Mouse (Mus musculus): ENCODE results near the gene Zfr2.

Gene Zfr2

DNA sequence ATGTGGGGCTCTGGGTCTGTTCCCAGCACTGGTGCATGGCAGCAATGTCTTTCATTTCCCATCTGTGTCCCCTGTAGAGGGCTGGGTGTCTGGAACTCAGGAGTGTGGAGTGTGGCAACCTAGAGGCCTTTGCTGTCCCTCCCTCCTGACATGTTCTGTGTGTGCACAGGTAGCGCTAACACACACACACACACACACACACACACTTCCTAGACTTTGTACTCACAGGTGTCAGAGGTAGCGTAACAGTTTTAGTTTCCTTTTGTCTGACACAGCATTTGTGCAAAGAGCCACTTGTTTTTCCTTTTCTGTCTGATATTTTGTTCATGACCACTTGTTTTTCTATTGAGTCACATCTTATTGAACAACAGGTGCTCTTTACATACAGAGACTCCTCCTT, 14.8 kb downstream of the Zfr2 start:
- no peak for DNase-seq (ENCODE audit: low spot score)

DNA sequence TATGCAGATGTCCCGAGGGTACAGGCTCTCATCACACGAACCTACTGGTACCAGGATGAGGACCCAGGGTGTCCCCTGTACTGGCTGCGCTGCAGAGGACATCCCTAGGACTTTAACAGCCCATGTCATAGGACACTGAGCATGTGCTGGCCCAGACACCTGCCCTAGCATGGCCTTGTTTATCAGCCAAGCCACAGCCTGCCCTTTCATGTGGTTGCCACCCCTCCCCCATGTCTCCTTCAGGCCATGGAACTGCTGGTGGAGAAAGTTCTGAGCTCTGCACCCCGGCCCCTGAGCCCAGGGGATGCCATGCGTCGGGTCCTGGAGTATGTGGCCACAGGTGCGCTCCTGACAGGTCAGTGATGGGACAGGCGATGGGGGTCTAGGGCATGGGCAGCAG, 16.5 kb downstream of the Zfr2 start:
- no peak for DNase-seq (ENCODE audit: low spot score)

DNA sequence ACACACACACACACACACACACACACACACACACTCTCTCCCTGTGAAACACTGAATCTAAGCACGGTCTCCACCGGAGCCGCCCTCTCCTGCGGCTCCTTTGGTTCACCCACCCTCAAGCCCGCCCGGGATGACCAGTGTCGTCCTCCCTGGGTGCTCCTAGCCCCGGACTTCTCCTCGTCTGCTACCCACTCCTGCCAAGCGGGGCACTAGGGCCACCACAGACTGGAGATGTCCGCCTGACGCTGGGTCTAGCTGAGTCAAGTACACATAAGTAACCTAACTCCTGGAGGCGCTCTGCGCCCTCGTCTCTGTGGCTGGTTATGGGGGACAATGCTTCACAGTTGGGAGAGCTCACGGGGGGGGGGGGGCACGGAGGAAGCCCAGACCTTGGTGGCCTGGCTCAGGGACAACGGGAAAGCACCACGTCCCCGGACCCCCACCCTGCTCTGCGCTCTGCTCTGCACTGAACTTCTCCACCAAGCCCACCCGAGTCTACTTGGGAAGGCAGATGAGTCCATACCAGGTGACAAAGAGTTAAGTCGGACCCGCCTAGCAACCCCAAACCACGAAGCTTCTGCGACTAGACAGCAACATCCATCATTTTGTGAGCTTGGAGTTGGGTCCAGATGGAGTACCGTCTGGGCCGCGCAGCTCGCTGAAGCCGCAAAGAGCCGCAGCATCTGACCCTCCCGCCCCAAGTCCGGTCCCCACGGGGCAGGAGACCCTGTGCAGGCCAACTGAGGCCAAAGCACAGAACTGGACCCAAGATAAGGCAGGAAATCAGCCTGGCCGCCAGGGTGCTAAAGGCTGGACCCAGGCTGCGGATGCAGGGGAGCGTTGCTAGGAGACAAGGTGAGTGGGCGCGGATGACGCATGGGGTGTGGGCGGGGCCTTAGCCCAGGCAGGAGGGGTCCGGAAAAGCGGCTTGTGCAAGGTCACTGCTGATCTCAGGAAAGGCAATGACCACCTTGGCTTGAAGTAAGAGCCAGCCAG, 19.8 kb downstream of the Zfr2 start, which contains the start of gene Matk:
Matk (plus strand) TSS at position 512 of the 996 bp plus-strand sequence.
- no peak for DNase-seq (ENCODE audit: low spot score)

DNA sequence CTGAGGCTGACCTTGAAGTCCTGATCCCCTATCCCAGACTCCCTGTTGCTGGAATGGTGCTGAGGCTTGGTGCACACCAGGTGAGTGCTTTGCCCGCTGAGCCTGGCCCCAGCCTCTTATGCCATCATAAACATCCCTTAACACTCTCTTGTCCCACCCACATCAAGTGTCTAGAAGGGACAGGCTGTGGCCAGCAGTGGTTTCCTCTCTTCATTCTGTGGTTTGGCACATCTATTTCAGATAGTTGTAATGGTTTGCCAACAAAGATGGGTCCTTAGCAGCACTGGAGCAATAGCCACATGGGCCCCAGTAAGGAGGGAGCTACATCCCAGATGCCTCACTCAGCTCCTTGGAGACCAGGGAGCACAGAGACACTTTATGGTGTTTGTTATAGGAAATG, 21.9 kb downstream of the Zfr2 start:
- DNase-seq (ENCODE audit: low spot score): no peak

DNA sequence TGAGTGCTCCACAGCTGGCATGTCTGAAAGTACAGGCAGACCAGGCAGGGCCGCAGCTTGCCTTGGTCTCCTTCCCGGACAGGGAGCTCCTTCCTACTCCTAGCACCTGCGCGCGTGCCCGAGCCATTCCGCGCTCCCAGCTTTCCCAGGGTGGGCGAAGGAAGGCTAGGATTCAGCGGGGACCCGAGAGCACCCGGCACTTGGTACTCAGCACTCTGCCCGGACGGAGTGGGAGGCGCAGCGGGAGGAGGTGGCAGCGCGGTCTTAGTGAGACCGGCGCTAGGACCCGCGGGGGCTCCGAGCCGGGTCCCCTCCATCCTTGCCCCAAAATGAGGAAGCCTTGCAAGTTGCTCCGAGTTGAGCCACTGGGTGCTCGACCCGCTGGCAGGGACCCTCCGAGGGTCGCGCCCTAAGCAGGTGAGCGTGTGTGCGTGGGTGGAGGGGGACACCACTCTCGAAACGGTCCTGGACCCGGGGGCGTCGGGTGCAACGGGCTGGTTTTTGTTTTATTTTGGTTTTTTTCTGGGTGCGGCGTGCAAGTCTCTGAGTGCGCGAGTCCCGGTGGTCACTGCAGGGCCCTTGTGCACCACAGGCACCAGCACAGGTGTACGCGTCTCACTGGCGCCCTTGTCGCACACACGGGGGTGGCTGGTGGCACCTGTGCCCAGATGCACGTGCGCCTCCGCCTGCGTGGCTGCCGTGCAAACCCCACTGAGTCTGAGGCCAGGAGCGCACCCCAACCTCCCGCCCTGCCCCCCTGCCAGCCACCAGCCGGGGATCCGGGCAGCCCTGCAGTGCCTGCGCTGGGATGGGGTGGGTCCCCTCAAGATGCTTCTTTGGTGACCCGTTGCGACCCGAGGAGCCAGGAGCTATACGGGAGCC, 24.4 kb downstream of the Zfr2 start:
- DNase-seq (ENCODE audit: low spot score): no peak

DNA sequence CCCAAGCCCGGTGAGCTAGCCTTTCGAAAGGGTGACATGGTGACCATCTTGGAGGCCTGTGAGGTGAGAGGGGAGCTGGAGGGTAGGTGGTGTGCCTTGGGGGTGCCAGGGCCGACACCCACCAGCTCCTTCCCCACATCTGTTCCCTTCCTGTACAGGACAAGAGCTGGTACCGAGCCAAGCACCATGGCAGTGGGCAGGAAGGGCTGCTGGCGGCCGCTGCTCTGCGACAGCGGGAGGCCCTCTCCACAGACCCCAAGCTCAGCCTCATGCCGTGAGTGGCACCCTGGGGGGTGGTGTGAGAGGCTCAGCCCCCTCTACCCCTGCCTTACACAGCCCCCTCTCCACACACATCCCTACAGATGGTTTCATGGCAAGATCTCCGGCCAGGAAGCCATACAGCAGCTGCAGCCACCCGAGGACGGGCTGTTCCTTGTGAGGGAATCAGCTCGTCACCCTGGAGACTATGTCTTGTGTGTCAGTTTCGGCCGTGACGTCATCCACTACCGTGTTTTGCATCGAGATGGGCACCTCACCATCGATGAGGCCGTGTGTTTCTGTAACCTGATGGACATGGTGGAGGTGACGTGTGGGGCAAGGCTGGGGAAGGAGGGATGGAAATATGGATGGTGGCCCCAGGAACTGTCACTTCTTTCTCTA, 26.4 kb downstream of the Zfr2 start:
- no peak for DNase-seq (ENCODE audit: low spot score)

DNA sequence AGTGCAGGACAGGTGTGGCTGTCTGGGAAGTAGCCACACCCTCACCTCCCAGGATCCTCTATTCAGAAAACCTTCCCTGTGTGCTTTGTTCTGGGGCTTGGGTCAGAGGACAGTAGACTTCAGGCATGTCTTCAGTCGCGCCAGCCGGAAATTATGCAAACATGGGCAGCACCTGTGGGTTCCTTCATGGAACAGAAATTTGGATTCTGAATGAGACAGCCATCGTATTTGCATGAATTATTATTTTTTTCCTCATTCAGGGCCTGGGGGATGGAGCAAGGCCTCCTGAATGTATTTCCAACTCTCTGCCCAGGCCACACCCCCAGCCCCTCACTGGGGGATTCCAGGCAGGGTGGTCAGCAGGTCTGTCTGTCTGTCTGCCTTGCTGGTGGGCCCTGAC, 28.1 kb downstream of the Zfr2 start:
- no peak for DNase-seq (ENCODE audit: low spot score)

DNA sequence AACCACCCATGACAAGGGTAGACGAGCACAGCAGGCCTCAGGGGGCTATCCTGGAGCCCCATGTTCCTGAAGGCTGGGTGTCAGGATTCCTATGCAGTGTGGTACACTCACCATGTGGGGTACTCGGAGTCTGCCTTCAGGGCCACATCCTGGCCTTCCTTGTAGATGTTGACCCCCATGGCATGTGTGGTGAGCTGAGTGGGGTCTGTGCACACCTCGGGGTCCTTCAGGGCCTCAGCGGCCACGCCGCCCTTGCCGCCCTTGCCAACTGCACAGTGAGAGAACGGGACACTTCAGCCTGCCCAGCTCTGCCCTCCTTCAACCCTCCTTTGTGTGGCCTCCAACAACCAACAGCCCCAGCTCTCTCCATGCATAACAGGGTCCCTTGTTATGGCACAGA, 32.6 kb downstream of the Zfr2 start:
- no peak for DNase-seq (ENCODE audit: low spot score)

DNA sequence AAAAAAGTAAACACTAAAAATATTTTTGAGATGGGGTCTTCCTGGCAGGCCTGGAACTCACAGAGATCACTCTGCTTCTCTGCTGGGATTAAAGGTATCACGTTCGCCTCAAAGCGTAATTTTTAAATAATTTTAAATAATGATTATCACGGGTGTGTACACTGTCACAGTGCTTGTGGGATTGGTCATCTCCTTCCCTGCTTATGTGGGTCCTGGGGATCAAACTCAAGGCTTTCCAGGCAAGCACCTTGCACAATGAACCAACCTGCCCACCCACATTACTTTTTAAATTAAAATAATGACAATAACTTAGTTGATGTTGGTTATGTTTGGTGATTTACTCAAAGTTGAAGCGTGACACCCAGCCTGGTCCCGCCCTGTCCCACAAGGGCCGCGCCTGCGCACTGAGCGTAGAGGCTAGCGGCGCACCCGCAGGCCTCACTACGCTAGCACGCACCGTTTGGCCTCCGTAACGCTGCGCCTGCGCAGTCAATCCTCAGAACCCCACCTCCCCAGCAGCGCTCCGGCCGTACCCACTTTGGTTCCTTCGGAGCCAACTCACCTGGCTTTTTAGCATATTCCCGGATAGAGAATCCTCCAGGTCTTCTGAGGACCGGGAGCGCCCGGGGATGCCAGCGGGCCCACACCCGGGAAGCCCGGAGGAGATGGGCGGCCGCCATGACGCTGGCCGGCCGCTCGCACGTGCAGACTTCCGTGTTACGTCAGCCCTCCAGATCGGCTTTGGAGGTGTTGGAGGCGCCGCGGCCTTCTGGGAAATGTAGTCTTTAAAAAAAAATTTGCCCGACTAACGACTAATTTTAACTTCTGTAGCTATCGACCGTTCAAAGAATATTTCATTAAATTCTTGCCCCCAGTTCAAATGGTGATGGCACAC, 33.5 kb downstream of the Zfr2 start, which contains the start of the genes Mrpl54 and Apba3:
Mrpl54 (minus strand) TSS at position 724 of the 895 bp plus-strand sequence.
Apba3 (plus strand) TSS at position 750 of the 895 bp plus-strand sequence.
- peak; percentile 97 for DNase-seq (ENCODE audit: low spot score)

DNA sequence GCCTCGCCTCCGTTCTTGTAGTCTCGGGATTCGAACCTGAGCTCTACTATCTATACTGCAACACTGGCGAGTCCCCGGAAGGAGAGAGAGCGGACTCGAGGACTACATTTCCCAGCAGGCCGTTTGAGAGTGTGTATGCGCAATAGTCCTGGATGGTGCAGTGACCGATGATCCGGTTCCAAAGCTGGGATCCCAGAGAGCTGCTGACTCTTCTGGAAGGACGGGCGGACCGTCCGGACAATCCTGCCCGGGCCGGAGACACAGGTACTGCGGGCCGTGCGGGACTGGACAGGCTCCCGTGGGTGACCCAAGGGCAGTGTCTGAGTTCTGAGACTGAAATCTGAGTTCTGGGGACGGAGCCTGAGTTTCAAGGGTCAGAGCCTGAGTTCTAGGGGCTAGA, 35.1 kb downstream of the Zfr2 start:
- DNase-seq (ENCODE audit: low spot score): peak; percentile 87

DNA sequence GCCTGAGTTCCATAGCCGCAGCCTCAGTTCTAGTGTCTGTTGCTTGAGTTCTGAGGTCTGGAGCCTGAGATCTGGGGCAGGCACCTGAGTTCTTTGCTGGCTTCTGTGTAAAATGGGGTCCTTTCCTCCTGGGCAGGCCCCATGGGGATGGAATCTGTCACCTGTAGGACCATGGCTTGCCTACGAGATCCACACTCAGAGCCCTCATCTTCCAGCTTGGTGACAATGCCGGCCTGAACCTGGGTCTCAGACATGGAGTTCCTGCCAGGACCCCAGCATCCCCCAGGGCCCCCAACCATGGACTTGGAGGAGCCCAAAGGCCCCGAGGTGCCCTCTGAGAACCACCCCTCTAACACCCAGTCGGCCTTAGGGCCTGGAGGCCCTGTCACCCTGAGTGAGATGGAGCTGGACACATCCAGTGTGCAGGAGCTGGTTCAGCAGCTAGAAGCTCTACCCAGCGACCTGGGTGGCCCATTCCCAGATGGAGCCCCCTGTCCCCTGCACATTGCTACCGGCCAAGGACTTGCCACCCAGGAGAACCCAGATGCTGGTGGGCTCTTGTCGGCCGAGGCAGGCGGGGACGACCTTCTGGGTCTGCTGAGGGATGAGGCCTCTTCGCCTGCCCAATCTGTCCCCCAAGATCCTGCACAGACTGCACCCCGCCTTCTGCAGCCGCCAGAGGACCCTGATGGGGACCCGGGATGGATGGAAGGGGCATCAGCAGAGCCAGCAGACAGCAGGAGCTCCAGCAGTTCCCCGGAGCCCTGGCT, 35.9 kb downstream of the Zfr2 start:
- no peak for DNase-seq (ENCODE audit: low spot score)

DNA sequence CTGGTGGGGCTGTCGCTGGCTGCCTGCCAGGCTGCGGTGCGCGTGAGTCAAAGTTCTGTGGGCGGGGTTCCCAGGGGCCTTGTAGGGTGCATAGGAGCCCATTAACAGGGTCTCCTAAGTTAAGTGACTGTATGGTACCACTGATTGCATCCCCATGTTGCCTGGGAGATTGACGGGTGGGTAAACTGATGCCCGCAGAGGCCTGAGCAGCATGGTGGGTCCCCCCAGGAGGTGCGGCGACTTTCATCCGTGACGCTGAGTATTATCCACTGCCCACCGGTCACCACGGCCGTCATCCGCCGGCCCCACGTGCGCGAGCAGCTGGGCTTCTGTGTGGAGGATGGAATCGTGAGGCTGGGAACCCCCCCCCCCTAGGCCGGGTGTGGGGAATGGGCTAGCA, 39.4 kb downstream of the Zfr2 start:
- DNase-seq (ENCODE audit: low spot score): no peak

DNA sequence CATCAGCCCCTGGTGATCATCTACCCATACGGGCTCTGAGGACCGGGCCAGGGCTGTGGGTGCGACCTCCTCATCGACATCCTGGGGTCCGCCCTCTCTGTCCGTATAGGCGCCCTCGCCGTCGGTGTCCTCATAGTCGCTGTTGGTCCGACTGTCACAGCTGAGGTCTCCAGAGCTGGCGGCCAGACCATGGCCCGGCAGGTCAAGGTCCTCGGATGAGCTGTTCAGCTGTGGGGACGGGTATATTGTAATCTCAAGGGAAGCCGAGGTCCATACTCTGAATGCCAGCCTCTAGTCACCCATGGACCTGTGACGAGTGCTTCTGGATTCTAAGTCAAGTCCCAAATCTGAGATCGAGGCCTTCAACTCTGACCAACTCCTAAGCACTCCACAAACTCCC, 40.9 kb downstream of the Zfr2 start:
- DNase-seq (ENCODE audit: low spot score): no peak

DNA sequence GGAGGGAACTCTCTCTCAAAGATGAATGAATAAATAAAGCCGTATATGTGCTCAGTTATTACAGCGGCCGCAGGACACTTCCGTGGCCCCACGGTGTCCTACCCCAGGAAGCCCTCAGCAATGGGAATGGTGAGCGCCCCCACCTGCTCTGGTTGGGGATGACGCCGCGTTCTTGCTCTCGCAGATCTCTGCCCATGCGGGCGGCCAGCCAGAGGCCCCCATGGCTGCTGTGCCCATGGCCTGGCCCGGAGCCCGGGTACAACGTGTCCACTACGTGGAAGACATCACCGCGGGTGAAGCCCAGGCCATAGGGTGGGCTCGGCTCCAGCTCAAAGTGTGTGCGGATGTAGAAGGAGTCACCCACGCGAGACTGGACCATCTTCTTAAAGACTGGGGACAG, 44.7 kb downstream of the Zfr2 start:
- DNase-seq (ENCODE audit: low spot score): no peak

DNA sequence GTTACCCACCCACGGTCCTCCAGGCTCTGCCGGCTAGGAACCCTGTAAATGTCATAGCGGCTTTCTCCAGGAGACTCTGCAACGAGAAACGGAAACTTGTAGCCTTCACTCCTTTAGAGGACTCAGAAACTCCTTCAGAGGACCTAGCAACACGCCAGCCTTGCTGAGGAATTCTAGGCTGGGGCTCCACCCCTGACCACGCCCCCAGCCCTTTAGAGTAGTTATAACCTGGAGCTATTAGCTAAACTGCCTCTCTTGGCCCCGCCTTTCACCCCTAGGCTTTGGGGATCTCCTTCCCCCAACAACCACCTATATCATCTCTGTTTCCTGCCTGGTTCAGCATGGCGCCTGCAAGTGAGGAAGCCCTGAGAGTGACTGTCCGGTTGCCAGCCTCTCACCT, 46.5 kb downstream of the Zfr2 start:
- no peak for DNase-seq (ENCODE audit: low spot score)

DNA sequence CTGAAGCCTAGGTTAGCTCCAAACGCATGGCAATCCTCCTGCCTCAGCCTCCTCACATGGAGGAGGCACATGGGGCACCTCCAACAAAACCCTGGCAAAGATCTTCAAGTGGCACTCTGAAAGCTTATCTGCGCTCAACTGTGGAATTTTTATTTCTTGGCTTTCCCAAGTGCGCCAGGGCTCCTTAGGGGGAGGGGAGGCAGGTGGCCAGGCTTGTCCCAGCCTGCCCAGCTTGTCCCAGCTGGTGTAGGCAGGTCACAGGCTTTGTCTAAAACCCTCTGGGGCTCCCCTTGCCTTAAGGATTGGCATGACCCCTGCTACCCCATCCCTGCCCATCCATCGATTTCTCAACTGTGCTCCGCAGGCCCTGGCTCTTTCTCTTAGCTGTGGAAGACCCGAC, 51.2 kb downstream of the Zfr2 start:
- DNase-seq (ENCODE audit: low spot score): peak; percentile 45

DNA sequence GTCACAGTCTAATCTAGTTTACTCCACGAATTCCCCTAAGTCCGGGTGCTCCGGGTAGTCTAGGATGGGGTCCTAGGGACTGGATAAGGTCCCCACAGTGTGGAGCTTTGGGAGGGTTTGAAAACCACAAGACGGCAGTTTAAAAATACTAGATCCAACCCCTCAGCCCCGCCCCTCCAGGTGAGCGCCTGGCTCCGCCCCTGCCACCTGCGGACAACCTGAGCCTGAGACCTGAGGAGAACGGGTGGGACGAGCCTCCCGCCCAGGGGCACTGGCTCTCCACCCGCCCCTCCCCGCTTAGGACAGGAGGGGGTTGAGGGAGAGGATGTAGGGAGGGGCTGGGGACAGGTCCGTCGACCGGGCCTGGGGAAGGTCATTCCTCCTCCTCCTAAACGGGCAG, 51.8 kb downstream of the Zfr2 start:
- DNase-seq (ENCODE audit: low spot score): peak; percentile 69

DNA sequence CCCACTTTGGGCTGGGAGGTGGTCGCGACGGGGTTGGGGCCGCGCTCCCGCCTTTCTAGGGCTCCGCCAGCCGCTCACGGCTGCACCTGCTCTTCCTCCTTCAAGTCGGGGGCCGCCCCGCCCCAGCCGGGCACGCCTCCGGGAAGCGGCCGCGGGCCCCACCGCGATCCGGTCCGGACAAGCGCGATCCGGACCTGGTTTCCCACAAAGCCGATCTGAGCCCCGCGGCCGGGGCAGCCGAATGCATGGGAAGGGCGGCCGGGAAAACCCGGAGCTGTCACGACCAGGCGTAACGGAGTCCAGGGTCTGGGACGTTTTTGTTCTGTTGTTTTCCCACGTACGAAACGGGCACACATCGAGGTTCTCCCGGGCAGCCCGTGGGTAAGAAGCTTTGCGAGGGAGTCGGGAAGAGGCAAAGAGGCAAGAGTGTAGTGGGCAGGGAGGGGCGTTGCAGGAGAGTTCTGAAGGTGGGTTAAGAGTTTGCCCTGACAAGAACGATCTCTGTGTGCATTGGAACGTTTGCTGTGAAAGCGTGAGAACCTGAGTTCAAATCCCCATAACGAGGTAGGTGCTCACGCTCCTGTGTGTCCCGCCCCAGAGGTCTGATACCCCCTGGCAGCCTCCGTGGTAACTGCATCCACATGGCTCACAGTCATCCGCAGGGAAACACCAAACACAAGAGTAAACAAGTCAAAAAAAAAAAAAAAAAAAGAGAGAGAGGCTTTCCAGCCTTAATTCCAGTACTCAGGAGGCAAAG, 52.9 kb downstream of the Zfr2 start:
- peak; percentile 94 for DNase-seq (ENCODE audit: low spot score)

DNA sequence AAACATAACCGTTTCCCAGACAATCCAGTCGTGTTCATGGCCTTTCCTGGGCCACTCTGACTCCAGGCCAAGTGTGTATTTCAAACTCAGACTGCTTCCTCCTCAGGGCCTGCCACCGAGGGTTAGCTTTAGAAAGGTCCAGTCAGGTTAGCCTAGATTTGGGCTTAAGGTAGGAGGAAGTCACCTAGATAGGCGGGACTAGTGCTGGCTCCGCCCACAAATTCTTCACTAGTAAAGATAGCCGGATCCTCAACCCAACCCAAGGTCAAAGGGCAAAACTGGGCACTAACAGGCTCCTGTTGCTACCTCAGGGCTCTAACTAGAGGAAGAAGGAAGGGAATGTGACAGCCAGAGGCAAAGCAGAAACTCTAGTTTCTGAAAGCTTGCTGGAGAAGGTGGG, 53.6 kb downstream of the Zfr2 start:
- peak; percentile 73 for DNase-seq (ENCODE audit: low spot score)

All from urinary bladder, postnatal 14 days (tissue).